Mouse (Mus musculus) thymus, adult 2 months (tissue): ENCODE results near the gene Ip6k1. TPM values are rescaled to one million over a fixed set of nuclear protein-coding genes. Genes with fewer than 3 reads are reported as not detected.

ENCODE experiments used
- DNase-seq: peaks from one replicate; pipeline ENCODE4 v3.0.0; 2021
- H3K27ac ChIP-seq: fragments of 200-500 bp; 2 replicates; pipeline ENCODE4 v1.5.1; 2012; ENCODE audit warnings: low read length, control low read depth; ENCODE audit not compliant: control insufficient read depth, insufficient read depth
- H3K27me3 ChIP-seq: fragments of 200-500 bp; 2 replicates; pipeline ENCODE4 v1.6.1; 2012; ENCODE audit warnings: mild to moderate bottlenecking, low read length, moderate library complexity, mixed read lengths; ENCODE audit not compliant: control insufficient read depth, insufficient read depth
- H3K36me3 ChIP-seq: fragments of 200-500 bp; 2 replicates; pipeline ENCODE4 v1.6.1; 2012; ENCODE audit warnings: mild to moderate bottlenecking, low read length, moderate library complexity; ENCODE audit not compliant: control insufficient read depth, insufficient read depth
- H3K4me1 ChIP-seq: fragments of 200-500 bp; replicated peaks from 2 replicates; pipeline ENCODE4 v1.6.1; 2012; ENCODE audit warnings: low read length; ENCODE audit not compliant: control insufficient read depth, insufficient read depth
- H3K4me3 ChIP-seq: fragments of 200-500 bp; 2 replicates; pipeline ENCODE4 v1.5.1; 2012; ENCODE audit warnings: mild to moderate bottlenecking, low read length, control low read depth, moderate library complexity; ENCODE audit not compliant: control insufficient read depth, insufficient read depth
- CTCF ChIP-seq: fragments of 200-500 bp; IDR thresholded peaks from 2 replicates; pipeline ENCODE4 v1.5.1; 2012; ENCODE audit warnings: mild to moderate bottlenecking, control low read depth, low read length, moderate library complexity, borderline replicate concordance; ENCODE audit not compliant: control insufficient read depth, poor library complexity, insufficient read depth; ENCODE audit errors: extremely low read depth
- POLR2A ChIP-seq: fragments of 200-500 bp; IDR thresholded peaks from 2 replicates; pipeline ENCODE4 v1.6.1; 2012; ENCODE audit warnings: mild to moderate bottlenecking, low read length, control low read depth, moderate library complexity; ENCODE audit not compliant: control insufficient read depth, poor library complexity, insufficient read depth; ENCODE audit errors: extremely low read depth
- WGBS: fragments of 180-500 bp; shearing (Covaris S2); methylation state at CpG from one replicate; pipeline ENCODE4 v1.1.7; 2018; 5-methylcytosine and 5-hydroxymethylcytosine counted together
- polyA plus RNA-seq: library from polyadenylated mRNA; depleted of rRNA; stranded (reverse); fragments of >200 nt; gene quantifications from 2 replicates; pipeline ENCODE4 v1.2.3, GENCODE M21; 2012

Gene Ip6k1
- polyA plus RNA-seq, 1 experiment = 197 TPM

- Histone ChIP-seq H3K36me3 (peaks cover 23% of the 10 kb centered on the region), H3K27me3 (no peaks in the 10 kb centered on the region), H3K27ac (no peak overlapping the region), H3K4me1 (peaks cover 14% of the 10 kb centered on the region), H3K4me3 (no peak overlapping the region)
- TF ChIP-seq CTCF (no peak), POLR2A (no peak)
- WGBS = 75% methylated on average over 17 of the region's 17 CpGs
- no peak for DNase-seq
These were observed 45.6 kb downstream of the Ip6k1 start for GRCm38 (mm10) chr9:108047601-108048565.

DNA sequence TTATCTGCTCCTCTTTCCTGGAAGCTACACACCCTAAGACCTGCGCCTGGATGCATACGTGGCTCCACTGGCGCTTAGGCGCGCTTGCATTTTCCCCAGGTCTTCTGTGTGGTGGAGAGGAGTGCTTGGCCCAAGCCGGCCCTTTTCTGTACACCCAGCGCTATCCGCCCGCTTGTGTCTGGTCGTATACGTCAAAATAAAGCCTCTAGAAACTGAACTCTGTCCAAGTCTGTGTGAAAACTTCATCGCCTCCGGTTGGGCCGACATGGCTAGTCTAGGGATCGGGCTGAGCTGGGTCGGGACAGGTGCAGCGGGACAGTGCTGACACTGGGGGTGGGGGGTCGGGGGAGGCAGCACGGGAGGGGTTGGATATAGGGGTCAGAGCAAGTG lies 46.3 kb downstream of the Ip6k1 start:
- WGBS = 3% methylated on average over 19 of the region's 19 CpGs
- Histone ChIP-seq H3K4me3 (peak overlapping the region; percentile 29), H3K36me3 (peaks cover 21% of the 10 kb centered on the region), H3K27me3 (no peaks in the 10 kb centered on the region), H3K4me1 (peaks cover 18% of the 10 kb centered on the region), H3K27ac (no peak overlapping the region)
- no peak for DNase-seq
- TF ChIP-seq CTCF (no peak), POLR2A (no peak)

DNA sequence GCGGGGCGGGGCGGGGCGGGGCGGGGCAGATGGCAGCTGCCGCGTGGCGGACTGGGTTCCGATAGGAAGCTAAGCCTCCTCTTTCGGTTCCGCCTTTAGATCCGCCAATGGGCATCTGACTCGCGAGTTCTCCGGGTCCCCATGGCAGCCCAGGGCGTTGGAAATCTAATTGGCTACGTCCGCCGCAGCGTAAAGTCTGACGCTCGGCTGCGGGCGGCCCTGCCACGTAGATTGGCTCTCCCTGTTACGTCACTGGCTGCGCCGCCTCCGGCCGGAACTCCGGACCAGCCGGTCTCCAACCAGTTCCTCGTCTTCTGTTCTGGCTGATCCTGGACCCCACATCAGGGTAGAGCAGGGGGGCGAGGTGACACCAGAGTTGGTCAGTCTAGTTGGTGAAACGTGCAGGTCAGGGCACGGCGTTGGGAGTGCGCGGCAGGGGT lies 46.7 kb downstream of the Ip6k1 start, which contains the start of gene Gmppb:
Gene Gmppb, plus strand, starts transcription at position 227 of the 440 bp plus-strand sequence.
- peaks cover 21% of the 10 kb centered on the region for H3K36me3 ChIP-seq
- TF ChIP-seq CTCF = no peak; the same call in 1 of the 2 replicates
- peak; percentile 61 for TF ChIP-seq POLR2A
- DNase-seq = peak; percentile 91
- no peaks in the 10 kb centered on the region for H3K27me3 ChIP-seq
- H3K27ac ChIP-seq = no peak within 1 kb of the TSS
- H3K4me1 ChIP-seq = peaks cover 18% of the 10 kb centered on the region
- H3K4me3 ChIP-seq = peak within 1 kb of the TSS; percentile 58
- 0% methylated on average over 37 of the region's 39 CpGs for WGBS

DNA sequence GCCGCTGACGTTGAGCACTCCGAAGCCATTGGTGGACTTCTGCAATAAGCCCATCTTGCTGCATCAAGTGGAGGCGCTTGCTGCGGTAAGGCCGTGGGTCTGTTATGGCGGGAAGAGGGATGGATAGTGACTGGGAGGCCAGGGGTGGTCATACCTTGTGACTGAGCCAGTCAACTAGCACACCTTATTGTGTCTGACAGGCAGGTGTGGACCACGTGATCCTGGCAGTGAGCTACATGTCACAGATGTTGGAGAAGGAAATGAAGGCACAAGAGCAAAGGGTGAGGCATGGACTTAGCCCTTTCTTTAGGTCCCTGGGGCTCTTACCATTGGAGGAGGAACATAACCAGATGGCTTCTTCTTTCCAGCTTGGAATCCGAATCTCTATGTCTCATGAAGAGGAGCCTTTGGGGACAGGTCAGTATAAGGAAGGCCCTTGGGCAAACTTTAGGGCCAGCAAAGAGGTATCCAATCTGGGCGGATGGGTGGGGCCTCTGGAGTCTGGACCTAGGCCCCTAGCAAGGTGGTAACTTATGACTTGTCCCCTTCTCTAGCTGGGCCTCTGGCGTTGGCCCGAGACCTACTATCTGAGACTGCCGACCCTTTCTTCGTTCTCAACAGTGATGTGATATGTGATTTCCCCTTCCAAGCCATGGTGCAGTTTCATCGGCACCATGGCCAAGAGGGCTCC lies 47.4 kb downstream of the Ip6k1 start:
- Histone ChIP-seq H3K36me3 (peaks cover 18% of the 10 kb centered on the region), H3K27ac (no peak overlapping the region), H3K4me1 (peaks cover 18% of the 10 kb centered on the region), H3K4me3 (peak overlapping the region; percentile 58), H3K27me3 (no peaks in the 10 kb centered on the region)
- TF ChIP-seq CTCF (no peak), POLR2A (no peak)
- DNase-seq = peak; percentile 13
- 46% methylated on average over 15 of the region's 15 CpGs for WGBS

DNA sequence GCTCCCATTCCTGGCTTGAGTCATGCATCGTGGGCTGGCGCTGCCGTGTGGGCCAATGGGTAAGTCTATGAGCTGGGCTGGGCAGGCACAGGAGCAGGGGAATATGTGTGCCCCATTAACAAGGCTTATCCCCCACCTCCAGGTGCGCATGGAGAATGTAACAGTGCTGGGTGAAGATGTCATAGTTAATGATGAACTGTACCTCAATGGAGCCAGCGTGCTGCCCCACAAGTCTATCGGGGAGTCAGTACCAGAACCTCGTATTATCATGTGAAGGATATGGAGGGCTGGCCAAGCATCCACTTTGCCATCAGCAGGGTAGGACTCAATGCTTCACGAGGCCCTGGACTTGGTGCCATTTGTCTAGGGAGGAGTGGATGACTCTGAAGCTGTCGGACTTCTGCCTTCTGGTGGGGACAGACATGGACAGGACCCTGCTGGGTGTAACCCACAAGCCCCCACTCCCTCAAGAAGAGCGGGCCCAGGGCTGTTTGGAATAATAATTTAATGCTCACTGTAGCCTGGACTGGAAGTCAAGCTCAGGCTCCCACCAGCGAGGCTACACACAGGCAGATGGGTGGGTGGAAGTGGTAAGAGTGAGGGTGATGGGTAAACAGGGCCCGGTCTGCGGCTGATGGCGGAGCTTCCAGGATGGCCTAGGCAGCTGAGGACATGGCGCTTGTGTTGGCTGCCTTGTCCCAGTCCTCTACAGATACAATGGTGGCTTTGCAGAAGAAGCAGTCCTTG lies 49.1 kb downstream of the Ip6k1 start:
- 97% methylated on average over 15 of the region's 15 CpGs for WGBS
- Histone ChIP-seq H3K27ac (no peak overlapping the region), H3K27me3 (no peaks in the 10 kb centered on the region), H3K36me3 (peaks cover 9% of the 10 kb centered on the region), H3K4me1 (peaks cover 18% of the 10 kb centered on the region), H3K4me3 (no peak overlapping the region)
- TF ChIP-seq POLR2A = no peak
- TF ChIP-seq CTCF = no peak
- DNase-seq = no peak

DNA sequence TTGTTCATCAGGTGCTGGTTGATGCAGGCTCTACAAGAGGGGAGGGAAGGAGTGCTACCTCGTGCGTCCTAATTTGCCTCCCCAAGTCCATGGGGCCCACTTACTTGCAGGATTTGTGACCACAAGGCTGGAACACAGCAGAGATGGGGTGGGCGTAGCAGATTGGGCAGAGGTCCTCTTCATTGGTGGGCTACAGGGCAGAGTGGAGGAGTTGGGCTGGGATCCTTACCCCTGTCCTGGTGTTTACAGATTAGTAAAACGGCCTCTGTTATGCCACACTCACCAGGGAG lies 49.6 kb downstream of the Ip6k1 start:
- TF ChIP-seq POLR2A = no peak
- no peak for TF ChIP-seq CTCF
- 86% methylated on average over 4 of the region's 4 CpGs for WGBS
- H3K27ac ChIP-seq = no peak overlapping the region
- H3K27me3 ChIP-seq = no peaks in the 10 kb centered on the region
- H3K4me1 ChIP-seq = peaks cover 18% of the 10 kb centered on the region
- H3K36me3 ChIP-seq = peaks cover 11% of the 10 kb centered on the region
- no peak overlapping the region for H3K4me3 ChIP-seq
- DNase-seq = no peak
